Mouse (Mus musculus): ENCODE results near the gene Trdn.

DNA sequence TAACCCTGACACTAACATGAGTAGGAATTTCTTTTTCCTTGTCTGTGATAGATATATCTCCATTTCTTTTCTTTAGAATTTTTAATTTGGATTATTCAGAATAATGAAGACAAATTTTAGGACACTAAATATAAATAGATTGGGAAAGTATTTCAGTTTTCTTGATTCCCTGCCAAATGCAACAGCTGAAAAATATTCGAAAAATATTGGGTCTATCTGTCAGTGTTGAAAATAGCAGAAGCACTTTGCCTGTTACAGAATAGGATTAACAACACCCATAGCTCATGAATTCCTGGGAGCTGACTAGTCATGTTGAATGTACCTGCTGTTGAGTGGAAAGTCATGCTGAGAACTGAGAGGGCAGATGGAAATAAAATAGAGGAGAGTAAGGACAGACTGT is 64.6 kb downstream of the Trdn start:
- TF ChIP-seq CTCF (IDR thresholded peaks at IDR 0.05; ENCODE audit: extremely low read depth, insufficient read length, insufficient replicate concordance, low read depth, low read length) (no peak), POLR2A (IDR thresholded peaks at IDR 0.05; ENCODE audit: low read depth, low read length) (no peak)

All from small intestine, adult 2 months (tissue).